Mouse (Mus musculus): ENCODE data around the gene Ulk4. TPM values are rescaled to one million over a fixed set of nuclear protein-coding genes. Genes with fewer than 3 reads are reported as not detected.

Ulk4 gene
- total and polyA plus RNA-seq, 3 experiments, result 26.6 to 31.1 TPM; not detected in 1

DNA sequence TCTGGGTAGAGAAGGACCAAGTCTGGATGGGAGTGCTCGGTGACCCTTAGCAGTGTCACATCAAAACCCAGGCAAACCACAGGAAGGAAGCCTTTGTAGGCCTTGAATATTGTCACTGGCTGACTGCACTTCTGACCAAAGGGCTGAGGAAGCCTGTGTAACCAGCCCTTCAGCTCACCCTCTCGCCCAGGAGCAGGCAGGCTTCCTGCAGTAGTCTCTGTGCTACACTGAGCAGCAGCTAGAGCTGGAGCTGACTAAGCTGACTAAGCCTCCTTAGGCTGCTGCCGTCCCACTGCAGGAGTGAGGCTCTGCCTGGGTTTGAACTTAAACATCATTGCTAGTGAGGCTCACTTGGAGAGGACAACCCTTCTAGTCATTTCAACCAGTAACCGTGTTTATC, 316.4 kb downstream of the Ulk4 start:
- Histone ChIP-seq H3K36me3 (ENCODE audit: control insufficient read depth in 1 of 2, insufficient read depth in 2 of 2, low read length in 2 of 2) (peaks cover 15 to 22% of the 10 kb centered on the region in 2 experiments), H3K4me1 (ENCODE audit: control insufficient read depth in 1 of 2, insufficient read depth in 2 of 2, low read length in 2 of 2) (peaks cover 8 to 25% of the 10 kb centered on the region in 2 experiments), H3K79me2 (ENCODE audit: control insufficient read depth, insufficient read depth, low read length, poor library complexity) (no peaks in the 10 kb centered on the region), H3K27ac (ENCODE audit: control insufficient read depth, low read depth, low read length) (no peak overlapping the region), H3K4me3 (ENCODE audit: control insufficient read depth in 1 of 2, insufficient read depth in 1 of 2, low read depth in 2 of 2, low read length in 2 of 2) (no peak overlapping the region), H3K27me3 (ENCODE audit: control insufficient read depth in 1 of 2, insufficient read depth in 2 of 2, low read length in 2 of 2) (no peaks in the 10 kb centered on the region), H3K9ac (ENCODE audit: control insufficient read depth, low read depth, low read length, poor library complexity, severe bottlenecking) (no peak overlapping the region), H3K9me3 (replicated peaks; ENCODE audit: insufficient read depth, low read length) (no peaks in the 10 kb centered on the region)
- peak; percentile 32 for DNase-seq (ENCODE audit: low read depth, low spot score)
- TF ChIP-seq POLR2AphosphoS2 (IDR thresholded peaks at IDR 0.05; ENCODE audit: low read length) (no peak), ETS1 (IDR thresholded peaks at IDR 0.05; ENCODE audit: low read depth, low read length) (no peak), KAT2A (conservative IDR thresholded peaks at IDR 0.05; ENCODE audit: low read depth, low read length) (no peak)

DNA sequence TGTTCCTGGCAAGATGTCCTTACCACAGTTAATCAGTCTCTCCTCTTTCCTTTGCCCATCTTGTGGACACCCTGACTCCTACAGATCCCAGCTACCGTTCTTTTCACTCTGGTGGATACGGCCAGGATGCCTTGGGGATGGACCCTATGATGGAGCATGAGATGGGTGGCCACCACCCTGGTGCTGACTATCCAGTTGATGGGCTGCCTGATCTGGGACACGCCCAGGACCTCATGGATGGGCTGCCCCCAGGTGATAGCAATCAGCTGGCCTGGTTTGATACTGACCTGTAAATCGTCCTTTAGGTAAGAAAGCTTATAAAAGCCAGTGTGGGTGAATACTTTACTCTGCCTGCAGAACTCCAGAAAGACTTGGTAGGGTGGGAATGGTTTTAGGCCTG, 317.8 kb downstream of the Ulk4 start:
- Histone ChIP-seq H3K36me3 (ENCODE audit: control insufficient read depth in 1 of 2, insufficient read depth in 2 of 2, low read length in 2 of 2) (peaks cover 21 to 22% of the 10 kb centered on the region in 2 experiments), H3K27me3 (ENCODE audit: control insufficient read depth in 1 of 2, insufficient read depth in 2 of 2, low read length in 2 of 2) (no peaks in the 10 kb centered on the region), H3K4me3 (ENCODE audit: control insufficient read depth in 1 of 2, insufficient read depth in 1 of 2, low read depth in 2 of 2, low read length in 2 of 2) (no peak overlapping the region), H3K79me2 (ENCODE audit: control insufficient read depth, insufficient read depth, low read length, poor library complexity) (no peaks in the 10 kb centered on the region), H3K9me3 (replicated peaks; ENCODE audit: insufficient read depth, low read length) (no peaks in the 10 kb centered on the region), H3K4me1 (ENCODE audit: control insufficient read depth in 1 of 2, insufficient read depth in 2 of 2, low read length in 2 of 2) (peaks cover 8 to 25% of the 10 kb centered on the region in 2 experiments), H3K9ac (ENCODE audit: control insufficient read depth, low read depth, low read length, poor library complexity, severe bottlenecking) (no peak overlapping the region), H3K27ac (ENCODE audit: control insufficient read depth, low read depth, low read length) (no peak overlapping the region)
- DNase-seq (ENCODE audit: low read depth, low spot score), result no peak
- no peak for TF ChIP-seq HCFC1 (IDR thresholded peaks at IDR 0.05; ENCODE audit: low read depth, low read length)
- TF ChIP-seq CHD2 (IDR thresholded peaks at IDR 0.05; ENCODE audit: low read length), result no peak
- no peak for TF ChIP-seq MAX (IDR thresholded peaks at IDR 0.05; ENCODE audit: low read length)
- no peak for TF ChIP-seq KAT2A (conservative IDR thresholded peaks at IDR 0.05; ENCODE audit: low read depth, low read length)
- TF ChIP-seq MEF2A (IDR thresholded peaks at IDR 0.05; ENCODE audit: extremely low read depth, insufficient replicate concordance, low read depth, low read length, poor library complexity, severe bottlenecking), result no peak
- no peak for TF ChIP-seq UBTF (IDR thresholded peaks at IDR 0.05; ENCODE audit: borderline replicate concordance, insufficient read depth, low read depth, low read length)
- TF ChIP-seq POLR2AphosphoS2 (IDR thresholded peaks at IDR 0.05; ENCODE audit: low read length), result no peak
- no peak for TF ChIP-seq TBP (IDR thresholded peaks at IDR 0.05; ENCODE audit: low read depth, low read length)
- no peak for TF ChIP-seq ZMIZ1 (IDR thresholded peaks at IDR 0.05; ENCODE audit: low read depth, low read length)
- TF ChIP-seq POLR2AphosphoS5 (IDR thresholded peaks at IDR 0.05; ENCODE audit: borderline replicate concordance, low read depth, low read length), result no peak
- TF ChIP-seq JUND (IDR thresholded peaks at IDR 0.05; ENCODE audit: low read depth, low read length), result no peak
- no peak for TF ChIP-seq POLR2A (IDR thresholded peaks at IDR 0.05; ENCODE audit: control insufficient read depth in 1 of 2, insufficient read depth in 1 of 2, low read depth in 1 of 2, low read length in 2 of 2, poor library complexity in 1 of 2)
- no peak for TF ChIP-seq E2F4 (IDR thresholded peaks at IDR 0.05; ENCODE audit: borderline replicate concordance, low read depth, low read length)
- TF ChIP-seq BHLHE40 (IDR thresholded peaks at IDR 0.05; ENCODE audit: borderline replicate concordance, low read depth, low read length), result no peak
- TF ChIP-seq TCF12 (IDR thresholded peaks at IDR 0.05; ENCODE audit: low read depth, low read length), result no peak
- no peak for TF ChIP-seq NRF1 (IDR thresholded peaks at IDR 0.05; ENCODE audit: insufficient read depth, low read depth, low read length, poor library complexity, severe bottlenecking)
